Mouse (Mus musculus) myocyte (in vitro differentiated cells): ENCODE results near the gene Svs5.

Experiments used
- E2F4 ChIP-seq: IDR thresholded peaks from one replicate; pipeline ENCODE4 v1.6.1; 2011; ENCODE audit warnings: mild to moderate bottlenecking, control low read depth, moderate library complexity; ENCODE audit not compliant: insufficient read depth
- MYOD1 ChIP-seq, 3 experiments: IDR thresholded peaks; one replicate each; pipeline ENCODE4 v1.6.1; 2011; ENCODE audit warnings: control low read depth in 2 of 3, low read depth in 2 of 3, mild to moderate bottlenecking in 2 of 3, moderate library complexity in 1 of 3; ENCODE audit not compliant: insufficient read length in 2 of 3, control insufficient read depth in 1 of 3
- POLR2A ChIP-seq: IDR thresholded peaks from one replicate; pipeline ENCODE4 v1.6.1; 2011; ENCODE audit warnings: low read depth, mild to moderate bottlenecking, control low read depth, moderate library complexity; ENCODE audit not compliant: insufficient read length
- POLR2AphosphoS2 ChIP-seq: IDR thresholded peaks from one replicate; pipeline ENCODE4 v1.6.1; 2011; ENCODE audit warnings: low read depth, control low read depth; ENCODE audit not compliant: insufficient read length
- SRF ChIP-seq: IDR thresholded peaks from one replicate; pipeline ENCODE4 v1.6.1; 2011; ENCODE audit warnings: low read depth; ENCODE audit not compliant: control insufficient read depth, insufficient read length
- TCF12 ChIP-seq: IDR thresholded peaks from one replicate; pipeline ENCODE4 v1.6.1; 2011; ENCODE audit warnings: mild to moderate bottlenecking, control low read depth; ENCODE audit not compliant: poor library complexity, insufficient read depth, severe bottlenecking
- USF1 ChIP-seq: IDR thresholded peaks from one replicate; pipeline ENCODE4 v1.6.1; 2011; ENCODE audit warnings: low read depth, mild to moderate bottlenecking, control low read depth, moderate library complexity

DNA sequence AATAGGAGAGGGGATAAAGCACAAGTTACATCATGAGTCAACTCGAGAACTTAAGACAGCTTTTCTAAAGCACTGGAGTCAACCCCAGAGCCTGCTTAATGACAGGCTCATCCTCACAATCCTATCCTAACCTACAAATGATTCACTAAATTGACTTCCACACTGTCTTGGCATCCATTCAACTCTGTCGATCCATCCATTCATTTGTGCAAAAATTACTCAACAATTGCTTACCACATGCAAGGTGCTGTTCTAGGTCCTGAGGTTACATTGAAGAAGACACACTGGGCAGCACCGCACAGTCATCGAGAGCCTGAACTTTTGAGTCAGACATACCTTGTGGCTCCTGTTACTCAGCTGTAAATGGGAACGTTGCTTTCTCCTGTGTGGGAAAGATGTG lies 26.5 kb downstream of the Svs5 start:
- TF ChIP-seq SRF (no peak), E2F4 (no peak), POLR2A (no peak), MYOD1 (IDR thresholded peaks at IDR 0.05; ENCODE audit: control insufficient read depth in 1 of 3, insufficient read length in 2 of 3, low read depth in 2 of 3) (no peak), TCF12 (no peak), POLR2AphosphoS2 (no peak), USF1 (no peak)
